11 mouse cellular contexts compared by ENCODE assay signal in the genomic region with DNA sequence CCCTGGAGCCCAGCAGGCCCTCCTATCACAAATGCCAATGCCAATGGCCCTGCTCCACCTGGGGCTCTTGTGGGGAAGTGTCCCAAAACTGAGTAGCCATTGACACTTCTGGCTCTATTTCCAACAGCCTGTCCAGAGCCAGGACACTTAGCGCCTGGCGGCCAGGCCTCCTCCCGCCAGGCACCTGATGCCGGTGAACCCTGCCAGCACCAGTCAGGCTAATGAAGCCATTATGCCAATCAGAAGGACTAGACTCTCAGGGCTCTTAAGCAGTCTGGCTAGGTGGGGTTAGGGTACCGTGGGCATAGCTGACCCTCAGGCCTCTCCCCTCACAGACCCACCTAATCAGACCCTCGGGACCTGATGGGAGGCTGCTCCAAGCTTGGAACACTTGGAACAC. TPM values are rescaled to one million over a fixed set of nuclear protein-coding genes. Genes with fewer than 3 reads are reported as not detected.
A peak's percentile ranks its signal among the peaks of the same experiment; 100 is the strongest.
DNase-seq lines count a peak whose midpoint lies in the region; ATAC-seq and TF ChIP-seq lines count a peak whose summit lies in the region.
"Had no signal": no experiment of that assay in that cellular context is flagged by ENCODE, and none has a peak within 500 bp of the region (broad histone marks: within the 10 kb centered on the region; RNA-seq: fewer than 3 reads in every experiment).

No protein-coding gene starts in this region.

- TF ChIP-seq POLR2A in lung, adult 2 months (IDR thresholded peaks at IDR 0.05; ENCODE audit: borderline replicate concordance, extremely low read depth, low read depth, low read length), result no peak

- ATAC-seq in lung, embryonic 16.5 days (ENCODE audit: low read depth), result no peak
- no peak for ATAC-seq in limb, embryonic 13.5 days (ENCODE audit: low FRiP score, low read depth)
- ATAC-seq: CD4-positive, CD25-positive, alpha-beta regulatory T cell, adult 4 months had no signal

- H3K4me3 ChIP-seq in lung, embryonic 16.5 days (ENCODE audit: low read length), result no peak overlapping the region
- no peak overlapping the region for H3K4me3 ChIP-seq in lung, adult 2 months (replicated peaks; ENCODE audit: extremely low read depth, low read depth, low read length)
- H3K4me3 ChIP-seq in limb, embryonic 13.5 days, result no peak overlapping the region

- no peaks in the 10 kb centered on the region for H3K9me3 ChIP-seq in lung, embryonic 16.5 days (ENCODE audit: control insufficient read depth, low read length)
- no peaks in the 10 kb centered on the region for H3K9me3 ChIP-seq in limb, embryonic 13.5 days

- peaks cover 40% of the 10 kb centered on the region for H3K4me1 ChIP-seq in lung, embryonic 16.5 days (replicated peaks; ENCODE audit: control insufficient read depth, insufficient read depth, low read length)
- H3K4me1 ChIP-seq in lung, adult 2 months (ENCODE audit: control insufficient read depth, insufficient read depth, low read length), result 0 out of 2 replicates have a peak, but pooled peaks cover 2% of the 10 kb centered on the region
- H3K4me1 ChIP-seq in limb, embryonic 13.5 days, result peaks cover 69% of the 10 kb centered on the region

- H3K4me2 ChIP-seq in lung, embryonic 16.5 days (ENCODE audit: low read depth, low read length), result no peak overlapping the region
- no peak overlapping the region for H3K4me2 ChIP-seq in limb, embryonic 13.5 days (replicated peaks)

- DNase-seq in gastrocnemius, adult 18-20 months (ENCODE audit: low spot score), result peak; percentile 69
- DNase-seq in gastrocnemius, postnatal 10 days, result no peak
- DNase-seq in lung, adult 2 months, result no peak
- DNase-seq in cerebellum, postnatal 14 days, result peak; percentile 81
- DNase-seq in urinary bladder, postnatal 36 days (ENCODE audit: low spot score in 2 of 2), result no peak
- DNase-seq: embryo, embryonic 11 days; lung, postnatal 14 days had no signal

- H3K27ac ChIP-seq in lung, embryonic 16.5 days (ENCODE audit: low read length), result no peak overlapping the region
- peak overlapping the region; percentile 93; the same call in 1 of the 2 replicates for H3K27ac ChIP-seq in limb, embryonic 13.5 days

- TF ChIP-seq CTCF in lung, adult 2 months (IDR thresholded peaks at IDR 0.05; ENCODE audit: insufficient read depth, low read length), result no peak

- WGBS in lung, embryonic 16.5 days, result 76% methylated on average over 6 of the region's 6 CpGs
- 76% methylated on average over 6 of the region's 6 CpGs for WGBS in lung, adult 2 months
- WGBS in limb, embryonic 13.5 days, result 82% methylated on average over 6 of the region's 6 CpGs

- H3K9ac ChIP-seq in lung, embryonic 16.5 days (ENCODE audit: low read length), result 0 out of 2 replicates have a peak overlapping the region, but pooled peaks have one; percentile 9
- no peak overlapping the region for H3K9ac ChIP-seq in limb, embryonic 13.5 days

- no peaks in the 10 kb centered on the region for H3K36me3 ChIP-seq in lung, embryonic 16.5 days (ENCODE audit: control insufficient read depth, insufficient read depth, low read length)
- H3K36me3 ChIP-seq in limb, embryonic 13.5 days, result no peaks in the 10 kb centered on the region

- H3K27me3 ChIP-seq in lung, embryonic 16.5 days (ENCODE audit: control insufficient read depth, insufficient read depth, low read depth, low read length), result no peaks in the 10 kb centered on the region
- no peaks in the 10 kb centered on the region for H3K27me3 ChIP-seq in limb, embryonic 13.5 days

RNA-seq across cellular contexts. Expression of a gene that starts 1.9 kb away (rescaled TPM):
- under 1 TPM; 0.39 to 0.52 TPM for total RNA-seq in gastrocnemius, adult 18-20 months (2021)
- under 1 TPM; 0.50 to 0.61 TPM for total RNA-seq in gastrocnemius, postnatal 10 days (2021)
- polyA plus RNA-seq in lung, embryonic 16.5 days (2015; fragmentation: Nextera tagmentation; extraction: Ambion mirVana), result 0.64 and 0.83 TPM in 2 replicates
- 0.06 and 0.60 TPM in 2 replicates for polyA plus RNA-seq in lung, adult 2 months (2012; rRNA removed)
- polyA plus RNA-seq in limb, embryonic 13.5 days (2015; fragmentation: Nextera tagmentation; extraction: Ambion mirVana), result 0.52 and 0.61 TPM in 2 replicates
- total RNA-seq: left cerebral cortex, postnatal 10 days had no signal

RNA-seq across cellular contexts. Expression of a gene that starts 11.0 kb away (rescaled TPM):
- 100 to 1,000 TPM; 158 to 253 TPM for total RNA-seq in gastrocnemius, adult 18-20 months (2021)
- total RNA-seq in gastrocnemius, postnatal 10 days (2021), result 100 to 1,000 TPM; 439 to 618 TPM
- 2,589 and 2,717 TPM in 2 replicates for polyA plus RNA-seq in lung, embryonic 16.5 days (2015; fragmentation: Nextera tagmentation; extraction: Ambion mirVana)
- polyA plus RNA-seq in lung, adult 2 months (2012; rRNA removed), result 941 and 1,175 TPM in 2 replicates
- polyA plus RNA-seq in limb, embryonic 13.5 days (2015; fragmentation: Nextera tagmentation; extraction: Ambion mirVana), result 2,628 and 2,724 TPM in 2 replicates

RNA-seq across cellular contexts. Expression of a gene that starts 19.2 kb away (rescaled TPM):
- total RNA-seq in gastrocnemius, adult 18-20 months (2021), result 10 to 100 TPM in 1 of 2 experiments, 1 to 10 TPM in 1; 8.3 to 19.3 TPM
- 10 to 100 TPM; 14.6 to 15.3 TPM for total RNA-seq in gastrocnemius, postnatal 10 days (2021)
- polyA plus RNA-seq in lung, embryonic 16.5 days (2015; fragmentation: Nextera tagmentation; extraction: Ambion mirVana), result 36.7 and 41.4 TPM in 2 replicates
- 61.9 and 67.1 TPM in 2 replicates for polyA plus RNA-seq in lung, adult 2 months (2012; rRNA removed)
- polyA plus RNA-seq in limb, embryonic 13.5 days (2015; fragmentation: Nextera tagmentation; extraction: Ambion mirVana), result 37.0 and 38.6 TPM in 2 replicates

Comparison
In these comparisons a context has a peak if more than half of its experiments do, and no peak if none do; other contexts are left out.
1. DNase-seq: peak in gastrocnemius, adult 18-20 months (single experiment) and cerebellum, postnatal 14 days (2 of 2); none in gastrocnemius, postnatal 10 days (single experiment), lung, adult 2 months (single experiment) and urinary bladder, postnatal 36 days (0 of 2).